Mouse (Mus musculus): ENCODE measurements around the gene Kat8. TPM values are rescaled to one million over a fixed set of nuclear protein-coding genes. Genes with fewer than 3 reads are reported as not detected.
"Not testable (repeated sequence)": the region's sequence is repeated elsewhere in the genome, so short reads cannot be mapped to it uniquely, and the experiment has no call there.

Kat8 gene
- polyA plus RNA-seq, 1 experiment, result 39.1 TPM

- DNase-seq (ENCODE audit: extremely low spot score in 1 of 2, low spot score in 1 of 2), result not testable (repeated sequence)
Measured at GRCm38 (mm10) chr7:127895891-127896290, 16.4 kb upstream of the Kat8 start.

DNA sequence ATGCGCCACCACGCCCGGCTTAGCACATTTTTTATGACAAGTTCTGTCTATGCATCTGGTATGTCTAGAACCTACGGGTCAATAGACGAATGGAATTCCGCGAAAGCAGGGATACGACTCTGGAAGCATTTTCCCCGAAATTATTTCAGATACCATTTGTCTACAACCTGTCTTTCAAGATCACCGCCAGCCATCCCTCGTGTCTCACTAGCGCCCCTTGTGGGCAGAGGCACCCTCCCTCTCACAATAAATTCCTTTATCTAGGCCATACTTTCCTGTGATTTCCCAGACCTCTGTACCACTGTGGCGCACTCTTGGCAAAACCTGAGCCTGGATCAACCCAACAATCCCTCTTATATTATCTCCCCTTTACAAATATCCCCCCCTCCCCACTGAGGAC is 15.9 kb upstream of the Kat8 start:
- DNase-seq (ENCODE audit: extremely low spot score in 1 of 2, low spot score in 1 of 2), result peak in 1 of 2 experiments; percentile 65

DNA sequence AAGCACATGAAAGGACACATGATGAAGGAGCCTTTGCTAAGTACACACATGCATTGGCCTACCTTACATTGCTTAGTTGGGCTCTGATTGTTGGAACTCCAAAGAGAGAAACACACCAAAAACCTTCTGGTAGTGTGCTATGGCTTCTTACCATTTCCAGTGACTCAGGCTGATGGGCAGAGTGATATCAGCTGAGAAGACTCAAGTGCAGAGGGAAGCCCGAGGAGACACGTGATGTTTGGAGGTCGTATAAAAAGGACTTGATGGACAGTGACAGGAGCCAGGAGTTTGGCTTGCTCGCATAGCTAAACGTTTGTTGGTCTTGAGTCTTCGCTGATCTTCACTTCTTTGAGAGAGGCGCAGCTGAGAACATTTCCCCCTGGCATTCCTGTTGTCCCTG is 14.8 kb upstream of the Kat8 start:
- no peak for DNase-seq (ENCODE audit: extremely low spot score in 1 of 2, low spot score in 1 of 2)

- no peak for DNase-seq (ENCODE audit: extremely low spot score in 1 of 2, low spot score in 1 of 2)
Measured at GRCm38 (mm10) chr7:127898179-127898956, 13.9 kb upstream of the Kat8 start.

- no peak for DNase-seq (ENCODE audit: extremely low spot score in 1 of 2, low spot score in 1 of 2)
Measured at GRCm38 (mm10) chr7:127899997-127900396, 12.3 kb upstream of the Kat8 start.

DNA sequence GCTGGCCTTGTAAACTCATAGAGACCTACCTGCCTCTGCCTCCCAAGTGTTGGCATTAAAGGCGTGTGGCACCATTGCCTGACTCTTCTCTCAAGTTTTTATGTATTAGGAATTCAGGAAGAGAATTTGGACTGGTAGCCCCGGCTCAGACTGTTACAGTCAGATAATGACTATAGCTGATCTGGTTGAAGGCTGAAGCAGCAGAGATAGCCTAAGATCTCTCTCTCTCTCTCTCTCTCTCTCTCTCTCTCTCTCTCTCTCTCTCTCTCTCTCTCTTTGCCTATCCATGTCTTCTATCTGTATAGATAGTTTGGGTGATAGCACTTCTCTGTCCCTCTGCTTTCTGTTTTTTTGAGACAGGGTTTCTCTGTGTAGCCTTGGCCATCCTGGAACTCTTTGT is 10.5 kb upstream of the Kat8 start:
- no peak for DNase-seq (ENCODE audit: extremely low spot score in 1 of 2, low spot score in 1 of 2)

GRCm38 (mm10) chr7:127903971-127904796 is 8.1 kb upstream of the Kat8 start, which contains the start of gene Bckdk:
TSS of gene Bckdk (plus strand) at chr7:127904082.
- DNase-seq (ENCODE audit: extremely low spot score in 1 of 2, low spot score in 1 of 2), result peak; percentile 72 to 80

GRCm38 (mm10) chr7:127907939-127908338 is 4.4 kb upstream of the Kat8 start:
- no peak for DNase-seq (ENCODE audit: extremely low spot score in 1 of 2, low spot score in 1 of 2)

DNA sequence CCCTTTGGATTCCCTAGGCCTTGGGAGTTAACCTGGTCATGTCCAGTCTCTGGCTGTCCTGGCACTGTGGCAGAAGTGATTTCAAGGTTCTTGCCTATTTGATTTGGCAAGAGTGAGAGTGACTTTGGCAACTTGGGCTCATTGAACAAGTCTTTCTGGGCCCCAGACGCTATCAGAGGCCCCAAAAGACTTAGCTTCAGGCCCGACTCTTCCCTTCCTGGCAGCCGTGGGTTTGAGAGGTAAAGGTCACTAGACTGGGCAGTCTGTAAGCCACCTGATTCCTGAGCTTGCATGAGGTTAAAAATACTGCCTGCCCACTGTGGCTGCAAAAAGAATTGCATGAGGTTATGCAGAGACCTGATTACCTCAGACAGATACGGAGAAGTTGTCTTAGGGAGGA is 3.7 kb upstream of the Kat8 start:
- DNase-seq (ENCODE audit: extremely low spot score in 1 of 2, low spot score in 1 of 2), result no peak

DNA sequence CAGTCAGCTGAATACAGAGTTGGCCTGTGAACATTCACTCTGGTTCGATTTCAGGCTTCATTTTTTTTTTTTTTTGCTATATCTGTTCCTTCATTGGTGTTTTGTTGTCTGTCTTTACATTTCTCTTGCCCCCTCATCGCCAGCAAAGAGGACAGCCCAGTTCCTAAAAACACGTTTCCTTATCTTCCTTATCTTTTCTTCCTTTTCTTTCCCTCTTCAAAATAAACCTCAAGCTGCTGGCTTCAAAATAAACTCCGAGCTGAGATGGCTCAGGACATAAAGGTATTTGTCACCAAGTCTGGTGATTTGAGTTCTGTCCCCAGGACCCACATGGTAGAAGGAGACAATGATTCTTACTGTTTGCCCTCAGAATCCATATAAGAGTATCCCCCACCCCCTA is 622 bp downstream of the Kat8 start:
- DNase-seq (ENCODE audit: extremely low spot score in 1 of 2, low spot score in 1 of 2), result no peak

GRCm38 (mm10) chr7:127915293-127915692 is 3.0 kb downstream of the Kat8 start:
- no peak for DNase-seq (ENCODE audit: extremely low spot score in 1 of 2, low spot score in 1 of 2)

DNA sequence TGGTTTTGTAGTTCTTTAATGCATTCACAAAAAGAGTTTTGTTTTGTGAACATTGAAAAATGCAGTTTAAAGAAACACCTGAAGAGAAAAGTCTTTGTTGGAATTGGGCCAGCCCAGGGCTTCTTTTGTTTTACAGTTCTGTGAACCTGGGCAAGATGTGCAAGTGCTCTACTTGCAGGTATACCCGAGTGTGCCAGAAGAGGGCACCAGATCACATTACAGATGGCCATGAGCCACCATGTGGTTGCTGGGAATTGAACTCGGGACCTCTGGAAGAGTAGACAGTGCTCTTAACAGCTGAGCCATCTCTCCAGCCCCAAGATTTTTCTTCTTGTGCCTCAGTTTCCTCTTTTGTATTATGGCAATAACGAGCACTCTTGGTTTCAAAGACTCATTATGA is 5.9 kb downstream of the Kat8 start:
- DNase-seq (ENCODE audit: extremely low spot score in 1 of 2, low spot score in 1 of 2), result peak in 1 of 2 experiments; percentile 39

GRCm38 (mm10) chr7:127919290-127919689 is 7.0 kb downstream of the Kat8 start:
- no peak for DNase-seq (ENCODE audit: extremely low spot score in 1 of 2, low spot score in 1 of 2)

DNA sequence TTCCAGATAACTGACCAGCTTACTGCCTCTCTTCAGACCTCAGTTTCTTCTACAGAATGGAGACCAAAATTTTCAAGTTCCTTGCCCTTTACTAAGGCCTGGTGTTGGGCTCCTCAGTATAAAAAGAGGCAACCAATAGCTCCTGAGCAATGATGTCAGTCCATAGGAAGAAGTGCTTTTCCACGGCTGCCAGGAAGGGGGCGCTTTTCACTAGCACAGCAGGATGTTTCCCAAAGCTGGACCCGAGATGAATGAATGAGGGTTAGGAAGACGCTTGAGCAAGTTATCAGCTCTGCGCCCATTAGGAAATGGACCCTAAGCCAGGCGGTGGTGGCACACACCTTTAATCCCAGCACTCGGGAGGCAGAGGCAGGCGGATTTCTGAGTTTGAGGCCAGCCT is 9.2 kb downstream of the Kat8 start:
- DNase-seq (ENCODE audit: extremely low spot score in 1 of 2, low spot score in 1 of 2), result peak in 1 of 2 experiments; percentile 35

DNA sequence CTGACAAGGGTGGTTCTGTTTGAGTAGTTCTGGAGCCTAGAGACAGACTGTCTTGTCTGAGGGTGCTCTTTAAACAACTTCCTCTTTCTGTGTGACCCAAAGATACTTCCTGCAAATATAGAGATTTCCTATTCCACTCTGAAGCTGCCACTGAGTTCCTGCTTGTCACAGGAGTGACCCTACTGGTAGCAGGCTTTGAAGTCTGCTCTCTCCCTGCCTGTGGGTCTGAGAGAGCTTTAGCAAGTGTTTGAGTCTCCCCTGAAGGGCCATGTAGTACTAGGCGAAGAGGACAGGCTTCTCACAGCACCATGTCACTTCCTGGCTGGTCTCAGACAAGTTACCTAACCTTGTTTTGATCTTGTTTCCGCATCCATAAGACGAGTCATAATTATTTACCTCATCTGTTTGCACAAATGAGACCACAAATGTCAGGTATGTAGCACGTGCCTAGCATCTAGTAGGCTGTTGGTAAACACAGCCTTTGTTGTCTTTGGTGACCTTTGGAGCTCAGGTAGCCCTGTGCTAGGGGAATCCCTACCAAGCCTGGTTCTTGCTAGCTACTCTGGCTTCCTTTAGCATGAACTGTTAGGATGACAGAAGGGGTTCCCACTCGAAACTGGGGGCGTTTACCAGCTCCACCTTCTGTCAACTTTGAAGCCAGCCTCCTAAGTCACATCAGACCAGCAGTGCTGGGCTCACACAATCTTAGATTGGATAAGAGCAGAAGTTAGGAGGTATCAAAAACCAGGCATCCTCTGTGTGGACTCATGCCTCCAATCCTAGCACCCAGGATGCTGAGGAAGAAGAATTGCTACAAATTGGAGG is 10.3 kb downstream of the Kat8 start:
- DNase-seq (ENCODE audit: extremely low spot score in 1 of 2, low spot score in 1 of 2), result peak in 1 of 2 experiments; percentile 45

DNA sequence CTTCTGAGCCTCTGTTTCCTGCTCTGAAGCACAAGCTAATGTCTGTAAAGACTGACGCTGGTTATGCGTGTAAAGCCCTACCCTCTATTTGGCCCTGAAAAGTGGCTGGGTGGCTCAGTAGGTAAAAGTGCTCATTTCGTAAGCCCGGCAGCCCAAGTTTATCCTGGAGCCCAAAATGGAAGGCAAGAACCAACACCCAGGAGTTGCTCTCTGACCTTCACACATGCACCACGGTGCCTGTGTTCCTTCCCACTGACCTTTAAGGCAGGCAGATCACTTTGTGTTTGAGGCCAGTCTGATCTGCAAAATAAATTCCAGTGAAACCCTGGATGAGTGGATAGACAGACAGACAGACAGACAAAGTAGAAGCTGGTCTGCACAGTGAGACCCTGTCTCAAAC is 11.4 kb downstream of the Kat8 start:
- no peak for DNase-seq (ENCODE audit: extremely low spot score in 1 of 2, low spot score in 1 of 2)

- no peak for DNase-seq (ENCODE audit: extremely low spot score in 1 of 2, low spot score in 1 of 2)
Measured at GRCm38 (mm10) chr7:127925252-127925651, 12.9 kb downstream of the Kat8 start.

DNA sequence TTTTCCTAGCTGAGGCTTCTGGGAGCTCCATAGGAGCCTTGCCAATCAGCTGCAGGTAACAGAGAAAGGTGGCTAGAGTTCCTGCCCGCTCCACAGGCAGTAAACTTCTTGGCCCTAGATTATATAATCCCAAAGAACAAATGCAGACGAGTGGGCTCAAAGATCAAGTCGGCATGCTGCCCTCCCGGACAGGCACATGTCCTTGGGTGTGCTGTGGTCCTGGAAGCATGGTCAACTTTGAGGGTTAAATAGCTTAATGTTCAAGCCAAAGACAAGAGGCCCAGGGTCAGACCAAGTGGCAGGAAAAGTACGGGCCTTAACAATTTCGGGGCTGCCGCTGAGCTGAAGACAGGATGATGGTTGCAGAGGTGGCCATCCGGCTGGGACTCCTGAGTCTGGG is 13.8 kb downstream of the Kat8 start:
- DNase-seq (ENCODE audit: extremely low spot score in 1 of 2, low spot score in 1 of 2), result no peak

DNA sequence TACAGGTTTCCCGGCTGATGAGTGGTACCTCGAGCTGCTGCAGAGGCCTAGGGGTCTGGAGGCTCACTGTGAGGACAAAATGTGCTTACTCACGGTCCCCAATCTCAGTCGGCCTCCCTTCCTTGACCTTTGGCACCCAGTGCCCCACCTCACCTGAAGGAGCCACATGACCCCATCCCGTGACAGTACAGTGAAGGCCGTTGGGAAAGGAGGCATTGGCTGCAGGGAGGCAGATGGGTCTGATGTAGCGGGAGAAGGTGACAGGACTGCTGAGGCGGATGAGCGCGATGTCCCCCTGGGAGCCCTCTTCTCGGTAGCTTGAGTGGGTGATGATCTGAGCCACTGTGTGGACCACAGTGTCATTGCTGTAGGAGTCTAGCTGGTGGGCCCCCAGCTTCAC is 14.5 kb downstream of the Kat8 start:
- DNase-seq (ENCODE audit: extremely low spot score in 1 of 2, low spot score in 1 of 2), result no peak

- DNase-seq (ENCODE audit: extremely low spot score in 1 of 2, low spot score in 1 of 2), result no peak
Measured at GRCm38 (mm10) chr7:127927726-127928125, 15.4 kb downstream of the Kat8 start.

DNA sequence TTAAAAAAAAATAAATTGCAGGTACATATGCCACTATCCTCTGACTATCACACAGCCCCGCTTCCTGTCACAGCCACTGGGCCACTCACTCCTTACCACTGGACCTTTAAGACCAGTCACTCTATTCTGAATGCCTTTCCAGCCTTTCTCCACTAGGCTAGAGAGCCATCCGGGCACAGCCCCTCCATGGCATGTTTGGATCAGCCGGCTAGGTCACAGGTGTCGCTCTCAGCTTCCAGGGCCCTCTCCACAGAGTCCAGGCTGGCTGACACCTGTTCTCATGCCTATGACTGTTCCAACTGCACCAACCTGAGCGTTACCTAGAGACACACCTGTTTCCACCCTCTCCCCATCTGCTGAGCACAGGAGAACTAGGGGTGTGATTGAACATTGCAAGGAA is 16.3 kb downstream of the Kat8 start:
- no peak for DNase-seq (ENCODE audit: extremely low spot score in 1 of 2, low spot score in 1 of 2)
